Mouse (Mus musculus) hindbrain, embryonic 10.5 days (tissue): ENCODE measurements around the gene Urb1. TPM values are rescaled to one million over a fixed set of nuclear protein-coding genes. Genes with fewer than 3 reads are reported as not detected.

Experiments used
- DNase-seq: peaks from one replicate; pipeline ENCODE4 v3.0.0-alpha.2; 2017; ENCODE audit warnings: low spot score
- H3K27ac ChIP-seq: fragments of 300-500 bp; sonication (generic); 2 replicates; pipeline ENCODE4 v1.5.1; 2016; ENCODE audit warnings: mild to moderate bottlenecking, moderate library complexity
- H3K27me3 ChIP-seq: fragments of 300-500 bp; sonication (generic); 2 replicates; pipeline ENCODE4 v1.6.1; 2016; ENCODE audit warnings: mild to moderate bottlenecking; ENCODE audit not compliant: poor library complexity, insufficient read depth, severe bottlenecking
- H3K36me3 ChIP-seq: fragments of 300-500 bp; sonication (generic); 2 replicates; pipeline ENCODE4 v1.6.1; 2016; ENCODE audit warnings: mild to moderate bottlenecking, moderate library complexity
- H3K4me1 ChIP-seq: fragments of 300-500 bp; sonication (generic); replicated peaks from 2 replicates; pipeline ENCODE4 v1.6.1; 2016; ENCODE audit warnings: mild to moderate bottlenecking
- H3K4me3 ChIP-seq: fragments of 300-500 bp; sonication (generic); 2 replicates; pipeline ENCODE4 v1.5.1; 2016; ENCODE audit warnings: mild to moderate bottlenecking, moderate library complexity
- H3K9me3 ChIP-seq: fragments of 300-500 bp; sonication (generic); 2 replicates; pipeline ENCODE4 v1.6.1; 2016; ENCODE audit warnings: mild to moderate bottlenecking, moderate library complexity
- WGBS: fragments of 180-500 bp; shearing (Covaris S2); methylation state at CpG from one replicate; pipeline ENCODE4 v1.1.7; 2016; 5-methylcytosine and 5-hydroxymethylcytosine counted together
- polyA plus RNA-seq: library from polyadenylated mRNA; unstranded; fragments of >200 nt; fragmentation: Nextera tagmentation; extraction: Ambion mirVana; gene quantifications from 2 replicates; pipeline ENCODE4 v1.2.1, GENCODE M21; 2016

Gene Urb1
- polyA plus RNA-seq, 1 experiment from 2014 or later = 10.2 TPM

DNA sequence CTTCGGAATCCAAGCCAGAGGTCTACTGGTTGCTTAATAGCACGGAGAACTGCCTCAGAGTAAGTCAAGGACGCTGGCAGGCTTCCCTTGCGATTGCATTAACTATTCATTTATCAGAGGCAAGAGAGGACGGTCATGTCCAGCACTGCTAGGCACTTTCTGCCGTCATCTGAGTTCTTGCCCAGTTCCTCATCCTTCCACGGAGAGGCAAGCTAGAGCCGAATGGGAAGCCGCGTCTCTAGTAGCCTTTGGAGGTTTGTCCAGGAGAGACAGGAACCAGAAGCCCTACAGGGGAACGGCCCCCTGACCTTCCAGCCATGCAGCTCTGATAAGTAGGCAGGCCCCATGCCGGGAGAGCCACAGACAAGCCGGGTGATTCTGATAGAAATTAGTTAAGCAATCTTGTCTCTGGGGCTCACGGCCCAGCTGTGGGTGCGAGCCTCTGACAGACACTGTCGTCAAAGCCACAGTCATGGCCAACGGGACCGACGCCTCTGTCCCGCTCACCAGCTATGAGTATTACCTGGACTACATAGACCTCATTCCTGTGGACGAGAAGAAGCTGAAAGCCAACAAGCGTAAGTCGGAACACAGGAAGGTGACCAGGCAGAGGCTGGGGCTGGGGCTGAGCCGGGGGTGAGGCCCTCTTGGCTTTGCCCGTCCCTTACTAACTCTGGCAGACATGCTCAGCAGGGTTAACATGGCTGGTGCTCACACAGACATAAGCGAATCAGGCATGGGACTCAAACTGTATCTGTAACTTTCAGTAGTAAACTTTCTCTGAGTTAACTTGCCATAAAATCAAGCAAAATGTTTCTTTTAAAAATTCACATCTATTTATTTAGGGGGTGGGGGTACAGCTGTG lies 71.9 kb downstream of the Urb1 start, which contains the start of gene Mrap:
Gene Mrap (plus strand): TSS at position 116 of the 865 bp plus-strand sequence.
- 84% methylated on average over 26 of the region's 26 CpGs for WGBS
- H3K4me3 ChIP-seq = no peak within 1 kb of the TSS
- H3K36me3 ChIP-seq = no peaks in the 10 kb centered on the region
- no peaks in the 10 kb centered on the region for H3K27me3 ChIP-seq
- H3K9me3 ChIP-seq = no peaks in the 10 kb centered on the region
- H3K27ac ChIP-seq = no peak within 1 kb of the TSS
- no peak for DNase-seq
- H3K4me1 ChIP-seq = peaks cover 27% of the 10 kb centered on the region

DNA sequence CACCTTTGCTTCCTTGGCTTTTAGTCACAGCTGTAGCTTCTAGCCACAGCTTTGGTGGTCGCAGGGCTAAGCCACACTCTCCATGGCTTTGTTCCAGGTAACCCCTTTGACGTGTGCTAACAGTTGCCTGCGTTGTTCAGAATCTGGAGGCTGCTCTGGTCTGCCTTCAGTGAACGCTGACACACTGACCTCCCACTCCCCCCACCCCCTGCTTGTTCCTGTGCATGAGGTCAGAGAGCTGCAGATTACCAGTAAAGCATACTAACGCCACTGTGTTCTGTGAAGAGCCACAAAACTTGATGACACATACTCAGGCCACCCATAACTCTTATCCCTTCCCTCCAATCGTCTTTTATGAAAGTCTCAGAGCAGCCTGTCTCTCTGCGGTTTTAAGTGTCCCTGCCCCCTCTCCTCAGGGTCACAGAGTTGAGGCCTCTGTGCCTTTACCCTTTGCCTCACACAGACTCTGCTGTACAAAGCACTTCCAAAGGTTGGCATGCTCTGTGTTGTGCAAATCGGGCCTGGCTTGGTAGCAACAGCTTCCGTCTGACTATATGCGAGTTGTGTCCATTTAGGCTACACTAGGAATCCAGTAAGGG lies 73.4 kb downstream of the Urb1 start:
- no peaks in the 10 kb centered on the region for H3K27me3 ChIP-seq
- no peak overlapping the region for H3K4me3 ChIP-seq
- H3K4me1 ChIP-seq = peaks cover 14% of the 10 kb centered on the region
- no peaks in the 10 kb centered on the region for H3K9me3 ChIP-seq
- DNase-seq = no peak
- H3K27ac ChIP-seq = no peak overlapping the region
- WGBS = 71% methylated on average over 10 of the region's 10 CpGs
- H3K36me3 ChIP-seq = no peaks in the 10 kb centered on the region

DNA sequence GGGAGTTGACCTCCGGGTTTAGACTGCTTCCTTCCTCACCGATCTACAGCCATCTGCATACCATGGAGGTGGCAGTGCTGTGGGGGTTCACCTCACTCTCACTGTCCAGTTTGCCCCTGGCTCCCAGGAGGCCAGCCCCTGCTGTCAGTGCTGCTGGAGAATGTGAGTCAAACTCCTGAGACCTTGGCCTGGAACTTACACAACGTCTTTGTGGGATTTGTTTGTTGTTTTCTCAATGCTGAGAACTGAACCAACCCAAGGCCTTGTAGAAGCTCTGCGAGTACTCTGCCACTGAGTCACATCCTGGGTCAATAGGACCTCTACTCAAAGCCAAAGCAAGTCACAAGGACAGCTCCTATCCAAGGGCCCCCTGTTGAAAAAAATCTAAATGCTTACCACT lies 74.6 kb downstream of the Urb1 start:
- DNase-seq = no peak
- Histone ChIP-seq H3K4me1 (peaks cover 8% of the 10 kb centered on the region), H3K4me3 (no peak overlapping the region), H3K36me3 (no peaks in the 10 kb centered on the region), H3K27ac (no peak overlapping the region), H3K27me3 (no peaks in the 10 kb centered on the region), H3K9me3 (peaks cover 5% of the 10 kb centered on the region; the same call in 1 of the 2 replicates)
- WGBS = 74% methylated on average over 4 of the region's 4 CpGs

DNA sequence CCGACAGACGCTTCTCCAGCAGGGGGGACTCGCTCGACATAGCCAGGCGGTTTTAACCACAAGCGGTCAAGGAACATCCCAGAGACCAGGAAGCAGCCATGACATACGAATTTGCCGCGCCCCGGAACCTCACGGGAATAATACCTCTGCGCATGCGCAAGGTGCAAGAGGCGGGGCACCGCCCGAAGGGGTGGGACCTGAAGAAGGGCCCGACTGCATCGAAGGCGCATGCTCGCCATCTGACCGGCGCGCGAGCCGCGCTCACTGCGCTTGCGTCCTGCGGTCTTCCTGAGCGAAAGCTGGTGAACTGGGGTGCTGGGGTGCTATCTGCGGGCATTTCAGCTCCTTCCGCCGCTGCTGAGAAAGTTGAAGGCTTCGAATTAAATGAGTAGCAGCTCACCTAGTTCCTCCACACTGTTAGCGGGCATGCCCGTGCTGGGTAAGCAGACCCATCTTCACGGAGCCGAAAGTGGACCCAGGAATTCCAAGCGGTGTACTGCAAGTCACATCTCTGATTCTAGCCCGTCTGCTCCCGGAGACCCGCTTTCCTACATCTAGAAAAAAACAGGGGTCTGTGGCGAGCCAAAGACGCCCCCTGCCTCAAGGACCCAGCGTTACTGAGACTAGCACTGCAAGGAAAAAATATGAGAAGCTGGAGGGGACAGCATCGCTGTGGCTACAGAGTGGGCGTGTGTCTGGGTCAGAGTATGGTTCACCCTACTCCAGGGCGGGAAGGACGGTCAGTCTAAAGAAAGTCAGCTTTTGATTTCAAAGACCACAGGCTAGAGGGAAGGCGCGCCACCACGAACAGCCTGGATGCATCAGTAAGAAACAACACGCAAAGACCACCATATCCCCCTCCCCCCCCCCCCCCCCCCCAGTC lies 82.7 kb downstream of the Urb1 start, which contains the start of gene Mis18a:
Gene Mis18a (minus strand): TSS at position 172 of the 883 bp plus-strand sequence.
- Histone ChIP-seq H3K4me3 (peak within 1 kb of the TSS; percentile 76), H3K27me3 (no peaks in the 10 kb centered on the region), H3K9me3 (peaks cover 5% of the 10 kb centered on the region; the same call in 1 of the 2 replicates), H3K27ac (peak within 1 kb of the TSS; percentile 92), H3K4me1 (peaks cover 22% of the 10 kb centered on the region), H3K36me3 (peaks cover 29% of the 10 kb centered on the region)
- WGBS = 2% methylated on average over 53 of the region's 53 CpGs
- DNase-seq = peak; percentile 96

DNA sequence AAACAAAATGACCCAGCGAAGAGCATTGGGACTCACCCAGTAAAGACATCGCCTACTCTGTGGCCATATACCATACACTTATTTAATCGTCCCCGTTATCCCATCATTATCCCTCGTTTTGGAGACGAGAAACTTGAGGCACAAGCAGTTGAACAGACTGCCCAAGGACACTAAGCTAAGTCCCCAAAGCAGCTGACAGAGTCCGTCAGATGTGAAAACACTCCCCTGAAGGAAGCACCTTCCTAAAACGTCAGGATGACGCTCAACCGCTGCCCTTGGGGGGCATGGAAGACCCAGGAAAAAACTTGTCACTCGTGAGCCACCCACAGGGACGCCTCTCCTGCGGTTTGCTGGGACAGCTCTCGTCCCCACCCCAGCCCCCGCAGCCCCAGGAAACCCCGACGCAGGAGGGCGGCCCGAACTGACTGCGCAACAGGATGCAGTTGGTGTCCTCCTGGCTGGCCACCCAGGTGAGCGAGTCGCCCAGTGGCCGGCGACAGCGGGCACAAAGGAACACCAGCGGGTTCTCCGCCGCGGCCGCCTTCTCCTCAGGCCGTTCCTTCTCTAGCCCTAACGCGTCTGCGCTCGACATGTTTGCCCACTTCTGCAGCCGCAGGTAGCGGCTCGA lies 83.5 kb downstream of the Urb1 start:
- H3K36me3 ChIP-seq = peaks cover 37% of the 10 kb centered on the region
- no peak for DNase-seq
- H3K4me3 ChIP-seq = peak overlapping the region; percentile 76
- peaks cover 22% of the 10 kb centered on the region for H3K4me1 ChIP-seq
- H3K27me3 ChIP-seq = no peaks in the 10 kb centered on the region
- H3K27ac ChIP-seq = peak overlapping the region; percentile 92
- WGBS = 6% methylated on average over 38 of the region's 38 CpGs
- H3K9me3 ChIP-seq = peaks cover 5% of the 10 kb centered on the region; the same call in 1 of the 2 replicates

DNA sequence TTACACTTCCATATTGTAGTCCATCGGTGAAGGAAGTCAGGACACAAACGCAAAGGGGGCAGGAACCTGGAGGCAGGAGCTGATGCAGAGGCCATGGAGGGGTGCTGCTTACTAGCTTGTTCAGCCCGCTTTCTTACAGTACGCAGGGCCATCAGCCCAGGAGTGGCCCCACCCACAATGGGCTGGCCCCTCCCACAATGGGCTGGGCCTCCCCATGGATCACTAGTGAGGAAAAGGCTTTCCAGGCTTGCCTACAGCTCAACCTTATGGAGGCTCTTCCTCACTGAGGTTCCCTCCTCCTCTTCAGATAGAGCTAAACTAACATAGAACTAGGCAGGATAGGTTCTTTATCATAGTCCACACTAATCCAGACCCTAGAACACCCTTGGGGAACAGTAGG lies 86.2 kb downstream of the Urb1 start:
- Histone ChIP-seq H3K27me3 (no peaks in the 10 kb centered on the region), H3K9me3 (no peaks in the 10 kb centered on the region), H3K27ac (no peak overlapping the region), H3K4me1 (peaks cover 22% of the 10 kb centered on the region), H3K4me3 (no peak overlapping the region), H3K36me3 (peaks cover 63% of the 10 kb centered on the region)
- no peak for DNase-seq
- WGBS = 96% methylated on average over 4 of the region's 4 CpGs

DNA sequence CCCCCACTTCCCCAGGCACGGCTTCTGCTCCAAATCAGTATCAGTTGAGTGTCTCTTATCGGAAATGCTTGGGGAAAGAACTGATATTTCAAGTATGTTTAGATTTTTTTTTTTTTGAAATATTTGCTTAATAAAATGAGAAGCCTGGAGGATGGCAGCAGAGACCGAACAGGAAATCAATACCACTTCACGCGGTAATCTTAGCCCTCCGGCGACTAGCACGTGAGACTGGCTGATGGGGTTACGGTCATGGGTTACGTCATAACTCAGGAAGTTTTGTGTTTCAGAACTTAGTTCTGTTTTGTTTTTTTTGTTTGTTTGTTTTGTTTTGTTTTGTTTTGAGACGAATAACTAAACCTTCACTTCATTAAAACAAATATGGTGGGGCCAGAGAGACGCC lies 99.9 kb downstream of the Urb1 start:
- peaks cover 39% of the 10 kb centered on the region for H3K4me1 ChIP-seq

DNA sequence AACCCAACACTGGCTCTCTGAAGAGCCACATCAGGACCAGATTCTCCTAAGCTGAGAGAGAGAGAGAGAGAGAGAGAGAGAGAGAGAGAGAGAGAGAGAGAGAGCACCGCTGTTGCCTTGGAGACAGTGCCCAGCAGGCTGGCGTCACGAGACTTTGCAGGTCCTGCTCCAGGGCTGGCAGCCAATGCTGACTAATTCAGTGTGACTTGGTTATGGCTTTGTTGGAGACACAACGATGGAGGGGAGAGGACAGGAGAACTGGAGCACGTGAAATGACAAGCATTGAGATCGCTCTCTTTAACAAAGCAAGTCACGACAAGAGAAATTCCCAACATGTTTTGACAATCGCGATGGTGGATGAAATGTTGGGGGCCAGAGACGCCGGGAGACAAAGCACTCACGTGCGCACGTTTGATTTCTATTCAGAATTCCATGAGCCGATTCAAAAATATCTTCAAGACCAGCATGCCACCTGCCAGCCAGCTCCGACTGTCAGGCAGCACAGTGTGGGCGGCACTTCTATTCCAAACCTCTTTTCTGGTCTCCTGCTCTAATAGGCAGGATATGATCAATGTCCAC lies 100.4 kb downstream of the Urb1 start:
- no peaks in the 10 kb centered on the region for H3K36me3 ChIP-seq
- H3K9me3 ChIP-seq = no peaks in the 10 kb centered on the region
- peak overlapping the region; percentile 29 for H3K4me3 ChIP-seq
- peak overlapping the region; percentile 62 for H3K27ac ChIP-seq
- peaks cover 10% of the 10 kb centered on the region; the same call in 1 of the 2 replicates for H3K27me3 ChIP-seq
- 29% methylated on average over 17 of the region's 17 CpGs for WGBS
- peaks cover 39% of the 10 kb centered on the region for H3K4me1 ChIP-seq
- DNase-seq = peak; percentile 68

More for the DNA sequence above, 99.9 kb downstream of the Urb1 start:
- Histone ChIP-seq H3K36me3 (peaks cover under 1% of the 10 kb centered on the region; the same call in 1 of the 2 replicates), H3K27ac (peak overlapping the region; percentile 62), H3K4me3 (peak overlapping the region; percentile 29), H3K9me3 (peaks cover 1% of the 10 kb centered on the region; the same call in 1 of the 2 replicates), H3K27me3 (peaks cover 10% of the 10 kb centered on the region; the same call in 1 of the 2 replicates)
- WGBS = 72% methylated on average over 12 of the region's 12 CpGs
- DNase-seq = no peak

DNA sequence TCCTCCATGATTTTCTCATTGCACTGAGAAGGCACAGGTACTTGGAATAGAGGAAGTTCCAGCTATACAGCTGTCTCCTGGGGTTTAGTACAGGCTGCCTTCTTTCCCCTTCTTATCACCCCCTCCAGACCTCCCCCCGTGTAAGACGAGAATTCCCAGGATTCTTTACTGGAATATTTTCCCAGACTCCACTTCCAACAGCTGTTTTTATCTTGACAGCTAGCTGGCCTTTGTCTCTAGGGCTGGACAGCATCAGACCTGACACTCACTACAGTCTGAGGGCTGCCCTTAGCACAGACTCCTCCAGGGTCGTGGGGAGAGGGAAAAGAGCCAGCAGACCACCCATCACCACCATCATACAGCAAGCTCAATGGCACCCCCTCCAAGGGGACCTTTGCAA lies 103.9 kb downstream of the Urb1 start:
- Histone ChIP-seq H3K4me1 (peaks cover 40% of the 10 kb centered on the region), H3K27ac (no peak overlapping the region), H3K27me3 (0 out of 2 replicates have a peak, but pooled peaks cover 4% of the 10 kb centered on the region), H3K36me3 (no peaks in the 10 kb centered on the region), H3K4me3 (no peak overlapping the region), H3K9me3 (no peaks in the 10 kb centered on the region)
- 33% methylated on average over 3 of the region's 3 CpGs for WGBS
- DNase-seq = no peak

DNA sequence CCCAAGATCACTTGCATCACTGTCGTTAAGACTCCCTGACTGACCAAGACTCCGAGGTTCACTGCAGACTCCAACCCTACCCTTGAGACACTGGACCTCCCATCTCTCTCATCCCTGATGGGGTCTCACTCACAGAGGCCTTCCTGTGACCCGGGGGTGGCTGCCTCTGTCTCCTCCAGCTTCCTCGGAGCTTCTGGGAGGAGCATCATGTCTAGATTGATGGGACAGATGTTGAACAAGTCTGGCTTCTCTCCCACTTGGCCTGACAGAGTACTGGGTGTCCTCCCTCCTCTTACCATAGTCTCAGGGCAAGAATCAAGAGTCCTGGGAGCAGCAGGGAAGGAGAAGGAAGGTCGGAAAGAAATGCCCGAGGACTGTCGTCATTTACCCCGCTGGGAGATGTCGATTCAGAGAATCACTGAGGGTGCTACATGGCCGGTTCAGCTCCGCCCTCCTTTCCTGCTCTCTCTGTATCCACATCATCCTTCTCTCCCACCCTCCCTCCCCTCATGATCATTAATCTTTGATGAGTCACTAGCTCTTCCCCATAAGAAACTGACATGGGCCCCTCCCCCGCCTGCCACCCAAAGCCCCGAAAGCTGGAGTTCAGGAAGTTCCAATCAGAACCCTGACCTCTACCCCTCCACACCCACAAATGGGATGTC lies 105.9 kb downstream of the Urb1 start:
- Histone ChIP-seq H3K27me3 (no peaks in the 10 kb centered on the region), H3K36me3 (no peaks in the 10 kb centered on the region), H3K9me3 (no peaks in the 10 kb centered on the region), H3K27ac (no peak overlapping the region), H3K4me1 (peaks cover 25% of the 10 kb centered on the region), H3K4me3 (no peak overlapping the region)
- no peak for DNase-seq
- WGBS = 70% methylated on average over 13 of the region's 13 CpGs

DNA sequence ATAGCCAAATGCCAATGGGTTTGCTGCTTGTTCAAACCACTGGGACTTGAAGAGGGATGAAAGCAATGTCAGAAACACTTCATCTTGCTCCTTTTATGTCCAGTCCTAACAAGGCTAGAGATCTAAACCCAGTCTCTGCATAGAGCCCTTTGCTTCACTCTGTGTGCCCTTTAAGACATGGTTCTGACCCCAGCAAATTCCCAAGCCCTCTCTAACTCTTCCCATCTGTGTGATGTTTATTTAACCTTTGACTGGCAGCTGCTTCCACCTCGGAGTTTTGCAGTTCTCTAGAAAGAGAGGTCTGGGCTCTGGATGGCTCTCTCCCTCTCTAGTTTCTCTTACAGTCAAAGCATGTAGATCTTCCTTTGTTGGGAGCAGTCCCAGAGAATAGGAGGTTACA lies 106.6 kb downstream of the Urb1 start:
- H3K27ac ChIP-seq = 0 out of 2 replicates have a peak overlapping the region, but pooled peaks have one; percentile 36
- peak; percentile 38 for DNase-seq
- WGBS = 12% methylated on average over 1 of the region's 1 CpGs

More for the DNA sequence above, 106.6 kb downstream of the Urb1 start:
- no peaks in the 10 kb centered on the region for H3K36me3 ChIP-seq
- H3K4me1 ChIP-seq = peaks cover 21% of the 10 kb centered on the region; the same call in 1 of the 2 replicates
- H3K4me3 ChIP-seq = no peak overlapping the region
- H3K9me3 ChIP-seq = no peaks in the 10 kb centered on the region
- no peaks in the 10 kb centered on the region for H3K27me3 ChIP-seq
